Mouse (Mus musculus): ENCODE data around the gene Baz1b. TPM values are rescaled to one million over a fixed set of nuclear protein-coding genes. Genes with fewer than 3 reads are reported as not detected.

The Baz1b gene
- total and polyA plus RNA-seq, 3 experiments = 44.5 to 81.5 (median 72.9) TPM

DNA sequence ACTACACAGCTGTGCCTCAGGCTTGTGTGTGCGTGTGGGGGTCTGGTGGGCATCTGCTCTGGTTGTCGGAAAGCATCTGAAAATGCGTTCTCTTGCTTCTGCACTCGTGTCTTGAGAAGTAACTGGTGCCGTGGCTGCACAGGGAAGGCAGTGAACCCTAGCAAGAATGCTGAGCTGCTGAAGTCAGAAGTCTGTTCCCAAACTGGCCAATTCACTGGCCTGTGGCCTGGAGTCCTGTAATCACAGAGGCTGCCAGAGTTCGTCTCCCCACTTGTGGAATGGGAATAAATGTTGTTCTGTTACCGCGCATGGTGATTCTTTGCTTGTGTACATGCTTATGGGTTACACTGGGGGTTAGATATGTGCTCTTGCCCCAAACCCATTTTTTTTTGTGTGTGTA, 24.7 kb upstream of the Baz1b start:
- no peak for DNase-seq (ENCODE audit: low read depth, low spot score)
- H3K4me1 ChIP-seq (ENCODE audit: control insufficient read depth in 1 of 2, insufficient read depth in 2 of 2, low read length in 2 of 2) = no peaks in the 10 kb centered on the region; a peak in 1 of 4 replicates

GRCm38 (mm10) chr5:135162821-135163220, 24.2 kb upstream of the Baz1b start:
- H3K27me3 ChIP-seq (ENCODE audit: control insufficient read depth in 1 of 2, insufficient read depth in 2 of 2, low read length in 2 of 2) = no peaks in the 10 kb centered on the region
- no peak for TF ChIP-seq CHD1 (IDR thresholded peaks at IDR 0.05; ENCODE audit: low read depth, low read length)
- H3K79me2 ChIP-seq (ENCODE audit: control insufficient read depth, insufficient read depth, low read length, poor library complexity) = peaks cover under 1% of the 10 kb centered on the region; the same call in 1 of the 2 replicates
- H3K27ac ChIP-seq (ENCODE audit: control insufficient read depth, low read depth, low read length) = no peak overlapping the region
- no peak overlapping the region for H3K9ac ChIP-seq (ENCODE audit: control insufficient read depth, low read depth, low read length, poor library complexity, severe bottlenecking)
- no peak overlapping the region for H3K4me3 ChIP-seq (ENCODE audit: control insufficient read depth in 1 of 2, insufficient read depth in 1 of 2, low read depth in 2 of 2, low read length in 2 of 2)
- H3K4me1 ChIP-seq (ENCODE audit: control insufficient read depth in 1 of 2, insufficient read depth in 2 of 2, low read length in 2 of 2) = peaks cover 0 to under 1% of the 10 kb centered on the region in 2 experiments; a peak in 1 of 4 replicates
- DNase-seq (ENCODE audit: low read depth, low spot score) = no peak
- H3K9me3 ChIP-seq (replicated peaks; ENCODE audit: insufficient read depth, low read length) = no peaks in the 10 kb centered on the region
- peaks cover 3 to 4% of the 10 kb centered on the region in 2 experiments; a peak in 3 of 4 replicates for H3K36me3 ChIP-seq (ENCODE audit: control insufficient read depth in 1 of 2, insufficient read depth in 2 of 2, low read length in 2 of 2)

More for the DNA sequence above, 24.7 kb upstream of the Baz1b start:
- peaks cover under 1 to 3% of the 10 kb centered on the region in 2 experiments; a peak in 3 of 4 replicates for H3K36me3 ChIP-seq (ENCODE audit: control insufficient read depth in 1 of 2, insufficient read depth in 2 of 2, low read length in 2 of 2)
- H3K9me3 ChIP-seq (replicated peaks; ENCODE audit: insufficient read depth, low read length) = no peaks in the 10 kb centered on the region
- TF ChIP-seq E2F4 (IDR thresholded peaks at IDR 0.05; ENCODE audit: borderline replicate concordance, low read depth, low read length) (no peak), EP300 (IDR thresholded peaks at IDR 0.05; ENCODE audit: low read depth in 1 of 2, low read length in 2 of 2) (no peak)
- no peak overlapping the region for H3K9ac ChIP-seq (ENCODE audit: control insufficient read depth, low read depth, low read length, poor library complexity, severe bottlenecking)
- no peak overlapping the region for H3K27ac ChIP-seq (ENCODE audit: control insufficient read depth, low read depth, low read length)
- no peaks in the 10 kb centered on the region for H3K27me3 ChIP-seq (ENCODE audit: control insufficient read depth in 1 of 2, insufficient read depth in 2 of 2, low read length in 2 of 2)
- no peaks in the 10 kb centered on the region for H3K79me2 ChIP-seq (ENCODE audit: control insufficient read depth, insufficient read depth, low read length, poor library complexity)
- no peak overlapping the region for H3K4me3 ChIP-seq (ENCODE audit: control insufficient read depth in 1 of 2, insufficient read depth in 1 of 2, low read depth in 2 of 2, low read length in 2 of 2)

DNA sequence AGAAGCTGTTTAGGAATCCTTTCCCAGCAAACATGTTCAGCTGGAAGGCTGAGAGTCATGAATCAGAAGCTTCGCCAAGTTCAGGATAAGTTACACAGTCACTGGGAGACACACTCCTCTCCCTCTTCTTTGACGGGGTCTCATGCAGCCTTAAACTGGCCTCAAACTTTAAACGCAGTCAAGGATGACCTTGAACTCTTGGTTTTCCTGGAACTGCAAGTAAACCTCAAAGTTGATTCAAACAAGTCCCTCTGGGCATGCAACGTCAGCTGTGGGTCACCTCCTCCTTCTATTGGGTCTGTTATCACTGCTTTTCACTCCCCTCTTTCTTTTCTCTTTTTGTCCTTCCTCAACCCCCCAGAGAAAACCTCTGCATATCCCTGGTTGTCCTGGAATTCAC, 20.2 kb upstream of the Baz1b start:
- no peak overlapping the region for H3K4me3 ChIP-seq (ENCODE audit: control insufficient read depth in 1 of 2, insufficient read depth in 1 of 2, low read depth in 2 of 2, low read length in 2 of 2)
- no peak overlapping the region for H3K9ac ChIP-seq (ENCODE audit: control insufficient read depth, low read depth, low read length, poor library complexity, severe bottlenecking)
- peaks cover 3 to 15% of the 10 kb centered on the region in 2 experiments; a peak in 3 of 4 replicates for H3K4me1 ChIP-seq (ENCODE audit: control insufficient read depth in 1 of 2, insufficient read depth in 2 of 2, low read length in 2 of 2)
- no peak overlapping the region for H3K27ac ChIP-seq (ENCODE audit: control insufficient read depth, low read depth, low read length)
- TF ChIP-seq MAZ (IDR thresholded peaks at IDR 0.05; ENCODE audit: low read depth, low read length) (no peak), USF2 (IDR thresholded peaks at IDR 0.05; ENCODE audit: borderline replicate concordance in 1 of 2, insufficient read depth in 1 of 2, low read depth in 1 of 2, low read length in 2 of 2) (no peak), MYC (IDR thresholded peaks at IDR 0.05; ENCODE audit: low read depth, low read length) (no peak), RCOR1 (IDR thresholded peaks at IDR 0.05; ENCODE audit: low read depth, low read length) (no peak), CTCF (IDR thresholded peaks at IDR 0.05 in 2 of 3, conservative IDR thresholded peaks at IDR 0.05 in 1 of 3; ENCODE audit: control insufficient read depth in 1 of 3, insufficient read depth in 1 of 3, low read depth in 2 of 3, low read length in 3 of 3, poor library complexity in 1 of 3, severe bottlenecking in 1 of 3) (no peak), ZNF384 (IDR thresholded peaks at IDR 0.05; ENCODE audit: low read depth, low read length) (no peak), MEF2A (IDR thresholded peaks at IDR 0.05; ENCODE audit: extremely low read depth, insufficient replicate concordance, low read depth, low read length, poor library complexity, severe bottlenecking) (no peak), MXI1 (IDR thresholded peaks at IDR 0.05; ENCODE audit: low read depth, low read length) (no peak), MAX (IDR thresholded peaks at IDR 0.05; ENCODE audit: low read length) (no peak), MAFK (IDR thresholded peaks at IDR 0.05; ENCODE audit: borderline replicate concordance, low read depth, low read length) (no peak), JUND (IDR thresholded peaks at IDR 0.05; ENCODE audit: low read depth, low read length) (no peak), NELFE (IDR thresholded peaks at IDR 0.05; ENCODE audit: low read depth, low read length) (no peak), RAD21 (IDR thresholded peaks at IDR 0.05; ENCODE audit: low read depth, low read length) (no peak), POLR2A (IDR thresholded peaks at IDR 0.05; ENCODE audit: control insufficient read depth in 1 of 2, insufficient read depth in 1 of 2, low read depth in 1 of 2, low read length in 2 of 2, poor library complexity in 1 of 2) (no peak), E2F4 (IDR thresholded peaks at IDR 0.05; ENCODE audit: borderline replicate concordance, low read depth, low read length) (no peak), ZMIZ1 (IDR thresholded peaks at IDR 0.05; ENCODE audit: low read depth, low read length) (no peak), ZC3H11A (IDR thresholded peaks at IDR 0.05; ENCODE audit: low read depth, low read length) (no peak), TBP (IDR thresholded peaks at IDR 0.05; ENCODE audit: low read depth, low read length) (no peak), ETS1 (IDR thresholded peaks at IDR 0.05; ENCODE audit: low read depth, low read length) (no peak)
- no peaks in the 10 kb centered on the region for H3K9me3 ChIP-seq (replicated peaks; ENCODE audit: insufficient read depth, low read length)
- peaks cover 0 to 14% of the 10 kb centered on the region in 2 experiments; a peak in 2 of 4 replicates for H3K36me3 ChIP-seq (ENCODE audit: control insufficient read depth in 1 of 2, insufficient read depth in 2 of 2, low read length in 2 of 2)
- H3K27me3 ChIP-seq (ENCODE audit: control insufficient read depth in 1 of 2, insufficient read depth in 2 of 2, low read length in 2 of 2) = no peaks in the 10 kb centered on the region
- DNase-seq (ENCODE audit: low read depth, low spot score) = no peak
- H3K79me2 ChIP-seq (ENCODE audit: control insufficient read depth, insufficient read depth, low read length, poor library complexity) = peaks cover 17% of the 10 kb centered on the region
